Mouse (Mus musculus) stomach, embryonic 16.5 days (tissue): ENCODE results near the gene Pdk2. TPM values are rescaled to one million over a fixed set of nuclear protein-coding genes. Genes with fewer than 3 reads are reported as not detected.

Experiments
- ATAC-seq: fragments of 200-750 bp; cut with Nextera tagmentation; 2 replicates; pipeline ENCODE4 v1.8.0; 2017; ENCODE audit warnings: moderate number of reproducible peaks, moderate TSS enrichment; ENCODE audit not compliant: insufficient read depth, low FRiP score
- H3K27ac ChIP-seq: fragments of 300-500 bp; sonication (generic); 2 replicates; pipeline ENCODE4 v1.5.1; 2014; ENCODE audit warnings: low read length
- H3K27me3 ChIP-seq: fragments of 300-500 bp; sonication (generic); 2 replicates; pipeline ENCODE4 v1.6.1; 2014; ENCODE audit warnings: low read length, control low read depth, mixed read lengths; ENCODE audit not compliant: control insufficient read depth, insufficient read depth
- H3K36me3 ChIP-seq: fragments of 300-500 bp; sonication (generic); 2 replicates; pipeline ENCODE4 v1.6.1; 2014; ENCODE audit warnings: low read length; ENCODE audit not compliant: control insufficient read depth, insufficient read depth
- H3K4me1 ChIP-seq: fragments of 300-500 bp; sonication (generic); 2 replicates; pipeline ENCODE4 v1.6.1; 2014; ENCODE audit warnings: low read length, control low read depth, mixed read lengths; ENCODE audit not compliant: control insufficient read depth, insufficient read depth
- H3K4me2 ChIP-seq: fragments of 300-500 bp; sonication (generic); 2 replicates; pipeline ENCODE4 v1.6.1; 2014; ENCODE audit warnings: low read depth, low read length, mixed read lengths
- H3K4me3 ChIP-seq: fragments of 300-500 bp; sonication (generic); replicated peaks from 2 replicates; pipeline ENCODE4 v1.5.1; 2014; ENCODE audit warnings: mild to moderate bottlenecking, low read length
- H3K9ac ChIP-seq: fragments of 300-500 bp; sonication (generic); 2 replicates; pipeline ENCODE4 v1.6.1; 2014; ENCODE audit warnings: low read length
- H3K9me3 ChIP-seq: fragments of 300-500 bp; sonication (generic); replicated peaks from 2 replicates; pipeline ENCODE4 v1.6.1; 2016; ENCODE audit warnings: low read length, control low read depth; ENCODE audit not compliant: control insufficient read depth
- WGBS: fragments of 180-500 bp; shearing (Covaris S2); extraction: QIAGEN DNeasy Blood & Tissue Kit; methylation state at CpG from one replicate; pipeline ENCODE4 v1.1.7; 2014; 5-methylcytosine and 5-hydroxymethylcytosine counted together
- polyA plus RNA-seq: library from polyadenylated mRNA; unstranded; fragments of >200 nt; fragmentation: Nextera tagmentation; extraction: Ambion mirVana; gene quantifications from 2 replicates; pipeline ENCODE4 v1.2.1, GENCODE M21; 2015

The Pdk2 gene
- polyA plus RNA-seq, 1 experiment from 2014 or later: 37.9 TPM

GRCm38 (mm10) chr11:95025227-95026012 lies 15.7 kb downstream of the Pdk2 start:
- peak; percentile 6; the same call in 1 of the 2 replicates for ATAC-seq

GRCm38 (mm10) chr11:95024439-95025184 lies 16.5 kb downstream of the Pdk2 start:
- peaks cover 10% of the 10 kb centered on the region; the same call in 1 of the 2 replicates for H3K36me3 ChIP-seq

More at GRCm38 (mm10) chr11:95025227-95026012, 15.7 kb downstream of the Pdk2 start:
- WGBS: 74% methylated on average over 11 of the region's 11 CpGs
- peaks cover 11% of the 10 kb centered on the region for H3K4me1 ChIP-seq
- peak overlapping the region; percentile 34; the same call in 1 of the 2 replicates for H3K27ac ChIP-seq
- H3K9me3 ChIP-seq: no peaks in the 10 kb centered on the region
- peaks cover 10% of the 10 kb centered on the region; the same call in 1 of the 2 replicates for H3K36me3 ChIP-seq
- H3K4me2 ChIP-seq: no peak overlapping the region
- H3K4me3 ChIP-seq: no peak overlapping the region
- no peaks in the 10 kb centered on the region for H3K27me3 ChIP-seq
- no peak overlapping the region; the same call in 1 of the 2 replicates for H3K9ac ChIP-seq

GRCm38 (mm10) chr11:95023481-95023880 lies 17.7 kb downstream of the Pdk2 start:
- no peak overlapping the region for H3K4me3 ChIP-seq
- no peak for ATAC-seq
- 94% methylated on average over 9 of the region's 9 CpGs for WGBS
- H3K4me2 ChIP-seq: no peak overlapping the region
- no peak overlapping the region for H3K9ac ChIP-seq
- no peak overlapping the region for H3K27ac ChIP-seq
- H3K36me3 ChIP-seq: peaks cover 10% of the 10 kb centered on the region; the same call in 1 of the 2 replicates
- H3K4me1 ChIP-seq: peaks cover 11% of the 10 kb centered on the region
- H3K9me3 ChIP-seq: no peaks in the 10 kb centered on the region
- no peaks in the 10 kb centered on the region for H3K27me3 ChIP-seq

More at GRCm38 (mm10) chr11:95024439-95025184, 16.5 kb downstream of the Pdk2 start:
- Histone ChIP-seq H3K4me3 (no peak overlapping the region), H3K27me3 (no peaks in the 10 kb centered on the region), H3K9ac (no peak overlapping the region), H3K4me2 (no peak overlapping the region), H3K27ac (no peak overlapping the region), H3K9me3 (no peaks in the 10 kb centered on the region), H3K4me1 (peaks cover 11% of the 10 kb centered on the region)
- no peak for ATAC-seq
- 70% methylated on average over 29 of the region's 29 CpGs for WGBS

- Histone ChIP-seq H3K4me3 (no peak overlapping the region), H3K36me3 (peaks cover 10% of the 10 kb centered on the region; the same call in 1 of the 2 replicates), H3K4me2 (no peak overlapping the region), H3K4me1 (peaks cover 11% of the 10 kb centered on the region), H3K27me3 (no peaks in the 10 kb centered on the region), H3K9me3 (no peaks in the 10 kb centered on the region), H3K27ac (no peak overlapping the region), H3K9ac (no peak overlapping the region)
- WGBS: 78% methylated on average over 10 of the region's 10 CpGs
- ATAC-seq: no peak
Observed at GRCm38 (mm10) chr11:95022237-95022992, 18.7 kb downstream of the Pdk2 start.

GRCm38 (mm10) chr11:95015484-95015883 lies 25.7 kb downstream of the Pdk2 start:
- Histone ChIP-seq H3K4me2 (no peak overlapping the region), H3K9me3 (no peaks in the 10 kb centered on the region), H3K9ac (no peak overlapping the region), H3K27ac (no peak overlapping the region), H3K4me1 (peaks cover 21% of the 10 kb centered on the region), H3K36me3 (no peaks in the 10 kb centered on the region), H3K4me3 (no peak overlapping the region), H3K27me3 (no peaks in the 10 kb centered on the region)
- ATAC-seq: no peak
- 69% methylated on average over 3 of the region's 3 CpGs for WGBS

GRCm38 (mm10) chr11:95012487-95012886 lies 28.7 kb downstream of the Pdk2 start:
- Histone ChIP-seq H3K4me2 (peak overlapping the region; percentile 79; the same call in 1 of the 2 replicates), H3K9ac (no peak overlapping the region), H3K36me3 (no peaks in the 10 kb centered on the region), H3K9me3 (no peaks in the 10 kb centered on the region), H3K27ac (peak overlapping the region; percentile 32; the same call in 1 of the 2 replicates), H3K4me1 (peaks cover 42% of the 10 kb centered on the region), H3K4me3 (no peak overlapping the region), H3K27me3 (no peaks in the 10 kb centered on the region)
- no peak for ATAC-seq
- WGBS: 37% methylated on average over 3 of the region's 3 CpGs

GRCm38 (mm10) chr11:95012075-95012474 lies 29.1 kb downstream of the Pdk2 start:
- ATAC-seq: peak; percentile 27; the same call in 1 of the 2 replicates
- 37% methylated on average over 3 of the region's 3 CpGs for WGBS
- H3K27ac ChIP-seq: peak overlapping the region; percentile 32

GRCm38 (mm10) chr11:95011416-95011815 lies 29.7 kb downstream of the Pdk2 start:
- no peaks in the 10 kb centered on the region for H3K27me3 ChIP-seq
- H3K36me3 ChIP-seq: no peaks in the 10 kb centered on the region
- WGBS: 15% methylated on average over 1 of the region's 1 CpGs
- H3K9ac ChIP-seq: peak overlapping the region; percentile 61
- peak overlapping the region; percentile 81 for H3K4me3 ChIP-seq
- no peak for ATAC-seq
- H3K27ac ChIP-seq: peak overlapping the region; percentile 32
- peak overlapping the region; percentile 79 for H3K4me2 ChIP-seq
- H3K4me1 ChIP-seq: peaks cover 49% of the 10 kb centered on the region
- no peaks in the 10 kb centered on the region for H3K9me3 ChIP-seq

More at GRCm38 (mm10) chr11:95012075-95012474, 29.1 kb downstream of the Pdk2 start:
- H3K36me3 ChIP-seq: no peaks in the 10 kb centered on the region
- peak overlapping the region; percentile 61 for H3K9ac ChIP-seq
- peak overlapping the region; percentile 81 for H3K4me3 ChIP-seq
- peak overlapping the region; percentile 79 for H3K4me2 ChIP-seq
- H3K27me3 ChIP-seq: no peaks in the 10 kb centered on the region
- H3K9me3 ChIP-seq: no peaks in the 10 kb centered on the region
- peaks cover 46% of the 10 kb centered on the region for H3K4me1 ChIP-seq
